Mouse (Mus musculus): Measurements from ENCODE around the gene Abca17. TPM values are rescaled to one million over a fixed set of nuclear protein-coding genes. Genes with fewer than 3 reads are reported as not detected.

Abca17 gene
- polyA plus RNA-seq (2012; ENCODE audit: low replicate concordance): not detected in 2 replicates

GRCm38 (mm10) chr17:24350926-24351759, at the start of gene Abca17:
Abca17 (minus strand) TSS chr17:24351068.

DNA sequence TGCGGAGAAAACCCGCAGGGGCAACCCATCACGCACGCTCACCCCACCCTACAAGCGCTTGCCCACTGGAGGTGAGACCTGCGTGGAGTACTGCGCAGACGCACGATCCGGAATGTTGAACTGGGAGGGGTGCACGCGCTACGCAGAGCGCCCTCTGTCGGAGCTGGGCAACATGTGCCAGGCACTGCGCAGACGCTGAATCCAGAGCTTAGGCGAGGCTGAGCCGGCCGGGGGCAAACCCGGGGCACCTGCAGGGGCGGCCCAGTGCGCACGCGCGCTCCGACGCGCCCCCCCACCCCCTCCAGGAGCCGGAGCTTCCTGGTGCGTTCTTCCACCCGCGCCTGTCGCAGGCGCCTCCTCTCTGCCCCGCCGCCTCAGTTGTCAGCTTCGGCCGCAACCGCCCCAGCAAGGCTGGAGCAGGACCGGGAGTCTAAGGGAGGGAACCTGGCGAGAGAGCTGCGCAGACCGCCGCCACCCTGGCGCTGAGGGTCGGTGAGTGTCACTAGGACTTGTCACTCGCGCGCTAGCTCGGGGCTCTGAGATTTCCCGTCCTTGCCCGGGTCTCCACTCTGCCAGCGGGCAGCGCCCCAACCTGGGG, 991 bp upstream of the Abca17 start, which contains the start of gene Abca3:
Gene Abca3 (plus strand): TSS at position 191 of the 598 bp plus-strand sequence.

DNA sequence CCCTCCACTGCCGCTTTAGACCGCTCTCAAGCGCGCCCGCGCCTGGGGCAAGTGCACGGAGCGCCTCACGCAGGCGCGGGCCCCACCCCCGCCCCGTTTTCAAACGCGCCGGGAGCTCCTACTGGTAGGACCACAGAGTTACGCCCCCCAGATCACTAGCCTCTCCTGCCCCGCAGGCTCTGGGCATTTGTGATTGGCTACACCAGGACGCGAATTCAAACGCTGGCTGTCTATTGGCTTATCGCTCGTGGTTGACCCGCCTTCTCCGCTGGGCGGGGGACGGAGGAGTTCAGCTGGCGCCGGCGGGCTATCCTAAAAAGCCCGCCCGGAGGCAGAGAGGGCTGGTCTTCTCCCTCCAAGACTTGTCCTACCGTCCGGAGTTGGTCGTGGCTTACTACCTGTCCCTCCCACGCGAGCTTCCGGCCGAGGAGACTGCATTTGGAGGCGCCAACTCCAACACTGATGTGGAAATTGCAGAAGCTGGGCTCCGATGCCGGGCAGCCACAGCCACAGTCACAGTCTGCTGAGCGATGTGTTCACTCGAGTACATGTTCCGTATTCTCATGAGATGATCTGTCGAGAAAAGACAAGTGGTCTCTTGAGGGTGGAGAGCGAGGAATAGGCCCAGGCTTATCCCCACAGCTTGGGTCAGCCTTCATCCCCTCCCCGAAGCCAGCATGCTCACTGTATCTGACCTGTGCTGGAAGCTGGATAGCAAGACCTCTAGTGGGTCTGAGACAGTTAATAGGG, 99.4 kb downstream of the Abca17 start, which contains the start of gene Ccnf:
Gene Ccnf (minus strand): TSS at position 165 of the 750 bp plus-strand sequence.

GRCm38 (mm10) chr17:24220435-24221411, 130.1 kb downstream of the Abca17 start, which contains the start of gene Tedc2:
Tedc2 (minus strand) TSS chr17:24220851.

Other genes with a start within 250 kb of the Abca17 start
- gene Pdpk1, start 200.1 kb downstream of the Abca17 start, polyA plus RNA-seq (2012; ENCODE audit: low replicate concordance): 24.5 and 115 TPM in 2 replicates
- 69.6 and 100.0 TPM in 2 replicates for gene Amdhd2, start 187.3 kb downstream of the Abca17 start, polyA plus RNA-seq (2012; ENCODE audit: low replicate concordance)
- 50.6 and 331 TPM in 2 replicates for gene Atp6v0c, start 181.4 kb downstream of the Abca17 start, polyA plus RNA-seq (2012; ENCODE audit: low replicate concordance)
- gene Tbc1d24, start 145.5 kb downstream of the Abca17 start, polyA plus RNA-seq (2012; ENCODE audit: low replicate concordance): 0.43 and 1.2 TPM in 2 replicates
- 0.16 TPM in 1 of 2 replicates, not detected in the other for gene Ntn3, start 141.5 kb downstream of the Abca17 start, polyA plus RNA-seq (2012; ENCODE audit: low replicate concordance)
- 10.9 and 11.9 TPM in 2 replicates for gene Tedc2, start 130.2 kb downstream of the Abca17 start, polyA plus RNA-seq (2012; ENCODE audit: low replicate concordance)
- gene Ccnf, start 99.6 kb downstream of the Abca17 start, polyA plus RNA-seq (2012; ENCODE audit: low replicate concordance): 7.7 and 18.3 TPM in 2 replicates
- gene Abca3, start 882 bp upstream of the Abca17 start, polyA plus RNA-seq (2012; ENCODE audit: low replicate concordance): 21.5 and 52.7 TPM in 2 replicates
- 102 and 132 TPM in 2 replicates for gene Rnps1, start 63.5 kb upstream of the Abca17 start, polyA plus RNA-seq (2012; ENCODE audit: low replicate concordance)
- 29.8 and 42.0 TPM in 2 replicates for gene Eci1, start 75.6 kb upstream of the Abca17 start, polyA plus RNA-seq (2012; ENCODE audit: low replicate concordance)
- 0.31 and 0.68 TPM in 2 replicates for gene Dnase1l2, start 92.0 kb upstream of the Abca17 start, polyA plus RNA-seq (2012; ENCODE audit: low replicate concordance)
- 32.1 and 40.4 TPM in 2 replicates for gene E4f1, start 119.2 kb upstream of the Abca17 start, polyA plus RNA-seq (2012; ENCODE audit: low replicate concordance)
- 27.9 and 34.1 TPM in 2 replicates for gene Pgp, start 119.3 kb upstream of the Abca17 start, polyA plus RNA-seq (2012; ENCODE audit: low replicate concordance)
- 0.24 and 0.74 TPM in 2 replicates for gene Bricd5, start 122.8 kb upstream of the Abca17 start, polyA plus RNA-seq (2012; ENCODE audit: low replicate concordance)
- 5.3 and 8.0 TPM in 2 replicates for gene Mlst8, start 128.0 kb upstream of the Abca17 start, polyA plus RNA-seq (2012; ENCODE audit: low replicate concordance)
- 0.02 and 0.07 TPM in 2 replicates for gene Caskin1, start 137.5 kb upstream of the Abca17 start, polyA plus RNA-seq (2012; ENCODE audit: low replicate concordance)
- gene Traf7, start 176.9 kb upstream of the Abca17 start, polyA plus RNA-seq (2012; ENCODE audit: low replicate concordance): 156 and 190 TPM in 2 replicates
- gene Rab26, start 183.1 kb upstream of the Abca17 start, polyA plus RNA-seq (2012; ENCODE audit: low replicate concordance): 0.76 and 1.9 TPM in 2 replicates
- gene Pkd1, start 198.8 kb upstream of the Abca17 start, polyA plus RNA-seq (2012; ENCODE audit: low replicate concordance): 24.7 and 24.9 TPM in 2 replicates

All from hematopoietic multipotent progenitor cell, adult 10-12 weeks (in vitro differentiated cells).